Mouse (Mus musculus): Measurements from ENCODE around the gene Gm20721. TPM values are rescaled to one million over a fixed set of nuclear protein-coding genes. Genes with fewer than 3 reads are reported as not detected.

Gm20721 gene
- polyA plus RNA-seq, 1 experiment = 9.7 TPM

DNA sequence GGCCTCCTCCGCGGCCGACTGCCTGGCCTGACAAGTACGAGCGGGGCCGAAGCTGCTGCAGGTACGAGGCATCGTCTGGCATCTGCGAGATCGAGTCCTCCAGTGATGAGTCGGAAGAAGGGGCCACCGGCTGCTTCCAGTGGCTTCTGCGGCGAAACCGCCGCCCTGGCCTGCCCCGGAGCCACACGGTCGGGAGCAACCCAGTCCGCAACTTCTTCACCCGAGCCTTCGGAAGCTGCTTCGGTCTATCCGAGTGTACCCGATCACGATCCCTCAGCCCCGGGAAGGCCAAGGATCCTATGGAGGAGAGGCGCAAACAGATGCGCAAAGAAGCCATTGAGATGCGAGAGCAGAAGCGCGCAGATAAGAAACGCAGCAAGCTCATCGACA is 46.7 kb downstream of the Gm20721 start:
- TF ChIP-seq E2F4 (IDR thresholded peaks at IDR 0.05; ENCODE audit: insufficient read depth) (no peak), MYOG (IDR thresholded peaks at IDR 0.05; ENCODE audit: control insufficient read depth in 1 of 3, insufficient read depth in 1 of 3, insufficient read length in 2 of 3, low read depth in 2 of 3) (no peak), USF1 (IDR thresholded peaks at IDR 0.05; ENCODE audit: low read depth) (no peak), MYOD1 (IDR thresholded peaks at IDR 0.05; ENCODE audit: control insufficient read depth in 1 of 3, insufficient read length in 2 of 3, low read depth in 2 of 3) (no peak), POLR2AphosphoS2 (IDR thresholded peaks at IDR 0.05; ENCODE audit: insufficient read length, low read depth) (no peak), MAX (IDR thresholded peaks at IDR 0.05; ENCODE audit: low read depth) (no peak), SRF (IDR thresholded peaks at IDR 0.05; ENCODE audit: control insufficient read depth, insufficient read length, low read depth) (no peak), TCF12 (IDR thresholded peaks at IDR 0.05; ENCODE audit: insufficient read depth, poor library complexity, severe bottlenecking) (no peak), POLR2A (IDR thresholded peaks at IDR 0.05; ENCODE audit: insufficient read length, low read depth) (no peak), TCF3 (IDR thresholded peaks at IDR 0.05; ENCODE audit: insufficient read length, low read depth) (no peak), CEBPB (IDR thresholded peaks at IDR 0.05; ENCODE audit: insufficient read depth, poor library complexity, severe bottlenecking) (no peak), REST (IDR thresholded peaks at IDR 0.05; ENCODE audit: insufficient read depth, insufficient read length) (no peak)
- peaks cover 4% of the 10 kb centered on the region for H3K79me2 ChIP-seq (ENCODE audit: control insufficient read depth, insufficient read depth)
- H3K4me2 ChIP-seq (ENCODE audit: low read depth) = no peak overlapping the region
- H3K27me3 ChIP-seq (ENCODE audit: control insufficient read depth, insufficient read depth, insufficient read length) = peaks cover 26% of the 10 kb centered on the region
- no peaks in the 10 kb centered on the region for H3K36me3 ChIP-seq (ENCODE audit: control insufficient read depth, insufficient read depth)
- H3K4me3 ChIP-seq = no peak overlapping the region
- H3ac ChIP-seq (ENCODE audit: control insufficient read depth, insufficient read length) = no peak overlapping the region

DNA sequence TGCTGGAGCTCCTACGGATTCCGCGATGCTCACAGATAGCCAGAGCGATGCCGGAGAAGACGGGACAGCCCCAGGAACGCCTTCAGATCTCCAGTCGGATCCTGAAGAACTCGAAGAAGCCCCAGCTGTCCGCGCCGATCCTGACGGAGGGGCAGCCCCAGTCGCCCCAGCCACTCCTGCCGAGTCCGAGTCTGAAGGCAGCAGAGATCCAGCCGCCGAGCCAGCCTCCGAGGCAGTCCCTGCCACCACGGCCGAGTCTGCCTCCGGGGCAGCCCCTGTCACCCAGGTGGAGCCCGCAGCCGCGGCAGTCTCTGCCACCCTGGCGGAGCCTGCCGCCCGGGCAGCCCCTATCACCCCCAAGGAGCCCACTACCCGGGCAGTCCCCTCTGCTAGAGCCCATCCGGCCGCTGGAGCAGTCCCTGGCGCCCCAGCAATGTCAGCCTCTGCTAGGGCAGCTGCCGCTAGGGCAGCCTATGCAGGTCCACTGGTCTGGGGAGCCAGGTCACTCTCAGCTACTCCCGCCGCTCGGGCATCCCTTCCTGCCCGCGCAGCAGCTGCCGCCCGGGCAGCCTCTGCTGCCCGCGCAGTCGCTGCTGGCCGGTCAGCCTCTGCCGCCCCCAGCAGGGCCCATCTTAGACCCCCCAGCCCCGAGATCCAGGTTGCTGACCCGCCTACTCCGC is 47.3 kb downstream of the Gm20721 start:
- Histone ChIP-seq H3ac (ENCODE audit: control insufficient read depth, insufficient read length) (no peak overlapping the region), H3K79me2 (ENCODE audit: control insufficient read depth, insufficient read depth) (peaks cover 9% of the 10 kb centered on the region), H3K27me3 (ENCODE audit: control insufficient read depth, insufficient read depth, insufficient read length) (peaks cover 26% of the 10 kb centered on the region), H3K36me3 (ENCODE audit: control insufficient read depth, insufficient read depth) (no peaks in the 10 kb centered on the region), H3K4me3 (no peak overlapping the region), H3K4me2 (ENCODE audit: low read depth) (no peak overlapping the region)
- TF ChIP-seq MAX (IDR thresholded peaks at IDR 0.05; ENCODE audit: low read depth) = no peak
- TF ChIP-seq MYOG (IDR thresholded peaks at IDR 0.05; ENCODE audit: control insufficient read depth in 1 of 3, insufficient read depth in 1 of 3, insufficient read length in 2 of 3, low read depth in 2 of 3) = no peak
- TF ChIP-seq MYOD1 (IDR thresholded peaks at IDR 0.05; ENCODE audit: control insufficient read depth in 1 of 3, insufficient read length in 2 of 3, low read depth in 2 of 3) = no peak
- TF ChIP-seq CEBPB (IDR thresholded peaks at IDR 0.05; ENCODE audit: insufficient read depth, poor library complexity, severe bottlenecking) = no peak
- no peak for TF ChIP-seq TCF3 (IDR thresholded peaks at IDR 0.05; ENCODE audit: insufficient read length, low read depth)

DNA sequence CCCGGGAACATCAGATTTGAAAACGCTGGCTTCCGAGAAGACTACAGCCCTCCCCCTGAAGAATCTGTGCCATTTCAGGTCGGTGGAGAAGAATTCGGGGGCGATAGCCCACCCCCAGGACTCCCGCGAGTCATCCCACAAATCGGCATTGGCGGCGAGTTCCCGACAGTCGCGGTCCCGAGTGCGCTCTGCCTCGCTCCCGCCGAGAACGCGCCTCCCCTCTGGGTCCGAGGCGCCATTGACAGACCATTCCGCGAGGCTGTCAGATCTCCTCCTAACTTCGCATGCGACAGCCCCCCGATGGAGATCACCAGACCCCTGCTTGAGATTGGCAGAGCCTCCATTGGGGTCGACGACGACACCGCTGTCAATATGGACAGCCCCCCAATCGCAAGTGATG is 48.0 kb downstream of the Gm20721 start:
- H3K36me3 ChIP-seq (ENCODE audit: control insufficient read depth, insufficient read depth) = no peaks in the 10 kb centered on the region
- TF ChIP-seq CEBPB (IDR thresholded peaks at IDR 0.05; ENCODE audit: insufficient read depth, poor library complexity, severe bottlenecking) (no peak), TCF12 (IDR thresholded peaks at IDR 0.05; ENCODE audit: insufficient read depth, poor library complexity, severe bottlenecking) (no peak), SRF (IDR thresholded peaks at IDR 0.05; ENCODE audit: control insufficient read depth, insufficient read length, low read depth) (no peak), MAX (IDR thresholded peaks at IDR 0.05; ENCODE audit: low read depth) (no peak), TCF3 (IDR thresholded peaks at IDR 0.05; ENCODE audit: insufficient read length, low read depth) (no peak), MYOD1 (IDR thresholded peaks at IDR 0.05; ENCODE audit: control insufficient read depth in 1 of 3, insufficient read length in 2 of 3, low read depth in 2 of 3) (no peak), E2F4 (IDR thresholded peaks at IDR 0.05; ENCODE audit: insufficient read depth) (no peak), REST (IDR thresholded peaks at IDR 0.05; ENCODE audit: insufficient read depth, insufficient read length) (no peak), MYOG (IDR thresholded peaks at IDR 0.05; ENCODE audit: control insufficient read depth in 1 of 3, insufficient read depth in 1 of 3, insufficient read length in 2 of 3, low read depth in 2 of 3) (no peak), POLR2A (IDR thresholded peaks at IDR 0.05; ENCODE audit: insufficient read length, low read depth) (no peak), USF1 (IDR thresholded peaks at IDR 0.05; ENCODE audit: low read depth) (no peak)
- H3K4me3 ChIP-seq = no peak overlapping the region

DNA sequence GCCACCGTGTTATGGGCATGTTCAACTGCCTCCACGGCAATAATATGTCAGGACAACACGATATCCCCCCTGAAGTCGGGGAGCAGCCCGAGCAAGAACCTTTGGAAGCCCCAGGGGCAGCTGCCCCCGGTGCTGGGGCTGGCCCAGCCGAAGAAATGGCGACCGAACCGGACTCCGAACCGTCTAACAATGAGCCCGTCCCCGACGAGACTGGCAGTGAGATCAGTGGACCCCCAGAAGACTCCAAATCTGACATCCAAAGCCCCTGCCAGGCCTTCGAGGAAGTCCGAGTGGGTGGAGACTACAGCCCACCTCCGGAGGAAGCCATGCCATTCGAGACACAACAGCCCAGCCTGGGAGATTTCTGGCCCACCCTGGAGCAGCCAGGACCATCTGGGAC is 48.7 kb downstream of the Gm20721 start:
- H3K36me3 ChIP-seq (ENCODE audit: control insufficient read depth, insufficient read depth) = no peaks in the 10 kb centered on the region
- no peak overlapping the region for H3K4me3 ChIP-seq

More for the DNA sequence above, 48.0 kb downstream of the Gm20721 start:
- Histone ChIP-seq H3ac (ENCODE audit: control insufficient read depth, insufficient read length) (no peak overlapping the region), H3K27me3 (ENCODE audit: control insufficient read depth, insufficient read depth, insufficient read length) (peaks cover 26% of the 10 kb centered on the region), H3K4me2 (ENCODE audit: low read depth) (no peak overlapping the region), H3K79me2 (ENCODE audit: control insufficient read depth, insufficient read depth) (peaks cover 14% of the 10 kb centered on the region)

DNA sequence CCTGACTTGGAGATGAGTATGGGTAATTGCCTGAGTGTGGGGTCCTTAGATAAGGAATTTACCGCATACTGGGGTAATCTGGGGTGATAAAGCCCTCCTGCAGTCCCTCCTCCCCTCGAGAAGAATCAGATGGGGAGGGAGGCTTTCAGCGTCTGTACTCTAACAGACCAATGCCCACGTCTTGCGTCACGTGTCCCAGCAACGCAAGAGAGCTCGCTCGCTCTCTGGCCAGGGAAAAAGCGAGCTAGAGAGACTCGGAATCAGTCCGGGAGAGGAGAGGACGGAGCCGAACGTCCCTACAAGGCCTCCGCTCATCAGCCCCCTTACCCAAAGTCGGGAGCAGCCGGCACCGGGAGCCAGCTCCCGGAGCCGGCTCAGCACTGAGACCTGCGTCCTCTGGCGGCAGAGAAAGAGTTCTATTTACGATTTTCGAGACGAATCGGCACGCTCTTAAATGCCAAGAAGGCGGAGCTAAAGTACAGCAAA is 49.4 kb downstream of the Gm20721 start:
- no peak overlapping the region for H3ac ChIP-seq (ENCODE audit: control insufficient read depth, insufficient read length)
- H3K36me3 ChIP-seq (ENCODE audit: control insufficient read depth, insufficient read depth) = no peaks in the 10 kb centered on the region

More for the DNA sequence above, 48.7 kb downstream of the Gm20721 start:
- H3ac ChIP-seq (ENCODE audit: control insufficient read depth, insufficient read length) = no peak overlapping the region
- TF ChIP-seq MYOG (IDR thresholded peaks at IDR 0.05; ENCODE audit: control insufficient read depth in 1 of 3, insufficient read depth in 1 of 3, insufficient read length in 2 of 3, low read depth in 2 of 3) (no peak), TCF3 (IDR thresholded peaks at IDR 0.05; ENCODE audit: insufficient read length, low read depth) (no peak), USF1 (IDR thresholded peaks at IDR 0.05; ENCODE audit: low read depth) (no peak), MAX (IDR thresholded peaks at IDR 0.05; ENCODE audit: low read depth) (no peak), POLR2A (IDR thresholded peaks at IDR 0.05; ENCODE audit: insufficient read length, low read depth) (no peak), CEBPB (IDR thresholded peaks at IDR 0.05; ENCODE audit: insufficient read depth, poor library complexity, severe bottlenecking) (no peak)
- H3K79me2 ChIP-seq (ENCODE audit: control insufficient read depth, insufficient read depth) = peaks cover 21% of the 10 kb centered on the region
- no peak overlapping the region for H3K4me2 ChIP-seq (ENCODE audit: low read depth)
- H3K27me3 ChIP-seq (ENCODE audit: control insufficient read depth, insufficient read depth, insufficient read length) = peaks cover 26% of the 10 kb centered on the region

More for the DNA sequence above, 49.4 kb downstream of the Gm20721 start:
- H3K4me2 ChIP-seq (ENCODE audit: low read depth) = peak overlapping the region; percentile 24
- TF ChIP-seq MAX (IDR thresholded peaks at IDR 0.05; ENCODE audit: low read depth) (no peak), USF1 (IDR thresholded peaks at IDR 0.05; ENCODE audit: low read depth) (peak; percentile 49)
- peak overlapping the region; percentile 49 for H3K4me3 ChIP-seq
- peaks cover 26% of the 10 kb centered on the region for H3K27me3 ChIP-seq (ENCODE audit: control insufficient read depth, insufficient read depth, insufficient read length)
- peaks cover 28% of the 10 kb centered on the region for H3K79me2 ChIP-seq (ENCODE audit: control insufficient read depth, insufficient read depth)
